Mouse (Mus musculus) lung, embryonic 16.5 days (tissue): Measurements from ENCODE around the gene Ifnb1. TPM values are rescaled to one million over a fixed set of nuclear protein-coding genes. Genes with fewer than 3 reads are reported as not detected.
A peak's percentile ranks its signal among the peaks of the same experiment; 100 is the strongest.

Experiments used
- ATAC-seq: fragments of 200-750 bp; cut with Nextera tagmentation; 2 replicates; pipeline ENCODE4 v1.8.0; 2017; ENCODE audit warnings: low read depth, mild to moderate bottlenecking, moderate library complexity
- H3K27ac ChIP-seq: fragments of 300-500 bp; sonication (generic); 2 replicates; pipeline ENCODE4 v1.5.1; 2014; ENCODE audit warnings: mild to moderate bottlenecking, control low read depth, low read length
- H3K27me3 ChIP-seq: fragments of 300-500 bp; sonication (generic); 2 replicates; pipeline ENCODE4 v1.6.1; 2014; ENCODE audit warnings: low read depth, low read length, mixed read lengths; ENCODE audit not compliant: control insufficient read depth, insufficient read depth
- H3K36me3 ChIP-seq: fragments of 300-500 bp; sonication (generic); 2 replicates; pipeline ENCODE4 v1.6.1; 2014; ENCODE audit warnings: low read length; ENCODE audit not compliant: control insufficient read depth, insufficient read depth
- H3K4me1 ChIP-seq: fragments of 300-500 bp; sonication (generic); replicated peaks from 2 replicates; pipeline ENCODE4 v1.6.1; 2014; ENCODE audit warnings: low read length, mixed read lengths; ENCODE audit not compliant: control insufficient read depth, insufficient read depth
- H3K4me2 ChIP-seq: fragments of 300-500 bp; sonication (generic); 2 replicates; pipeline ENCODE4 v1.6.1; 2014; ENCODE audit warnings: low read depth, low read length, control low read depth
- H3K4me3 ChIP-seq: fragments of 300-500 bp; sonication (generic); 2 replicates; pipeline ENCODE4 v1.5.1; 2014; ENCODE audit warnings: mild to moderate bottlenecking, low read length, control low read depth
- H3K9ac ChIP-seq: fragments of 300-500 bp; sonication (generic); 2 replicates; pipeline ENCODE4 v1.6.1; 2014; ENCODE audit warnings: low read length, control low read depth
- H3K9me3 ChIP-seq: fragments of 300-500 bp; sonication (generic); 2 replicates; pipeline ENCODE4 v1.6.1; 2016; ENCODE audit warnings: low read length; ENCODE audit not compliant: control insufficient read depth
- WGBS: fragments of 180-500 bp; shearing (Covaris S2); extraction: QIAGEN DNeasy Blood & Tissue Kit; methylation state at CpG from one replicate; pipeline ENCODE4 v1.1.7; 2014; 5-methylcytosine and 5-hydroxymethylcytosine counted together
- polyA plus RNA-seq: library from polyadenylated mRNA; unstranded; fragments of >200 nt; fragmentation: Nextera tagmentation; extraction: Ambion mirVana; gene quantifications from 2 replicates; pipeline ENCODE4 v1.2.1, GENCODE M21; 2015

Ifnb1 gene
- polyA plus RNA-seq, 1 experiment from 2014 or later: not detected

- no peak for ATAC-seq
- H3K27me3 ChIP-seq: no peaks in the 10 kb centered on the region
- peak overlapping the region; percentile 57; the same call in 1 of the 2 replicates for H3K27ac ChIP-seq
- H3K4me2 ChIP-seq: peak overlapping the region; percentile 51
- no peaks in the 10 kb centered on the region for H3K36me3 ChIP-seq
- H3K9me3 ChIP-seq: no peaks in the 10 kb centered on the region
- peaks cover 6% of the 10 kb centered on the region for H3K4me1 ChIP-seq
- no peak overlapping the region for H3K9ac ChIP-seq
- 24% methylated on average over 2 of the region's 2 CpGs for WGBS
- H3K4me3 ChIP-seq: peak overlapping the region; percentile 23; the same call in 1 of the 2 replicates
Measured at GRCm38 (mm10) chr4:88515250-88515649, 7.3 kb downstream of the Ifnb1 start.

GRCm38 (mm10) chr4:88514403-88514802, 8.2 kb downstream of the Ifnb1 start:
- no peak overlapping the region for H3K9ac ChIP-seq
- WGBS: 41% methylated on average over 4 of the region's 4 CpGs
- H3K36me3 ChIP-seq: no peaks in the 10 kb centered on the region
- H3K27ac ChIP-seq: no peak overlapping the region
- ATAC-seq: 0 out of 2 replicates have a peak, but pooled peaks have one; percentile 28
- H3K4me3 ChIP-seq: no peak overlapping the region
- peaks cover 6% of the 10 kb centered on the region for H3K4me1 ChIP-seq
- no peak overlapping the region for H3K4me2 ChIP-seq
- H3K9me3 ChIP-seq: no peaks in the 10 kb centered on the region
- H3K27me3 ChIP-seq: no peaks in the 10 kb centered on the region

GRCm38 (mm10) chr4:88513743-88514142, 8.8 kb downstream of the Ifnb1 start:
- H3K27me3 ChIP-seq: no peaks in the 10 kb centered on the region
- peaks cover 6% of the 10 kb centered on the region for H3K4me1 ChIP-seq
- 92% methylated on average over 4 of the region's 4 CpGs for WGBS
- no peak overlapping the region for H3K4me2 ChIP-seq
- no peak overlapping the region for H3K27ac ChIP-seq
- no peaks in the 10 kb centered on the region for H3K36me3 ChIP-seq
- H3K4me3 ChIP-seq: no peak overlapping the region
- no peak for ATAC-seq
- no peak overlapping the region for H3K9ac ChIP-seq
- H3K9me3 ChIP-seq: no peaks in the 10 kb centered on the region

- H3K27me3 ChIP-seq: no peaks in the 10 kb centered on the region
- H3K9ac ChIP-seq: no peak overlapping the region
- no peaks in the 10 kb centered on the region for H3K4me1 ChIP-seq
- no peaks in the 10 kb centered on the region for H3K36me3 ChIP-seq
- H3K27ac ChIP-seq: no peak overlapping the region
- H3K9me3 ChIP-seq: no peaks in the 10 kb centered on the region
- ATAC-seq: no peak
- no peak overlapping the region for H3K4me3 ChIP-seq
- no peak overlapping the region for H3K4me2 ChIP-seq
- WGBS: 68% methylated on average over 4 of the region's 4 CpGs
Measured at GRCm38 (mm10) chr4:88503753-88504152, 18.8 kb downstream of the Ifnb1 start.

GRCm38 (mm10) chr4:88501247-88501646, 21.3 kb downstream of the Ifnb1 start:
- H3K4me3 ChIP-seq: no peak overlapping the region
- no peak for ATAC-seq
- WGBS: 64% methylated on average over 3 of the region's 3 CpGs

GRCm38 (mm10) chr4:88496321-88497018, 26.1 kb downstream of the Ifnb1 start:
- Histone ChIP-seq H3K4me3 (no peak overlapping the region), H3K27me3 (no peaks in the 10 kb centered on the region), H3K9ac (no peak overlapping the region), H3K9me3 (no peaks in the 10 kb centered on the region), H3K4me2 (no peak overlapping the region), H3K4me1 (no peaks in the 10 kb centered on the region; the same call in 1 of the 2 replicates), H3K27ac (no peak overlapping the region), H3K36me3 (no peaks in the 10 kb centered on the region)
- ATAC-seq: peak; percentile 82
- 49% methylated on average over 6 of the region's 6 CpGs for WGBS

More at GRCm38 (mm10) chr4:88501247-88501646, 21.3 kb downstream of the Ifnb1 start:
- Histone ChIP-seq H3K27ac (no peak overlapping the region), H3K4me1 (no peaks in the 10 kb centered on the region; the same call in 1 of the 2 replicates), H3K27me3 (no peaks in the 10 kb centered on the region), H3K9ac (no peak overlapping the region), H3K9me3 (no peaks in the 10 kb centered on the region), H3K4me2 (no peak overlapping the region), H3K36me3 (no peaks in the 10 kb centered on the region)

GRCm38 (mm10) chr4:88489622-88490021, 33.0 kb downstream of the Ifnb1 start:
- ATAC-seq: no peak
- Histone ChIP-seq H3K27ac (no peak overlapping the region), H3K4me3 (no peak overlapping the region), H3K9ac (no peak overlapping the region), H3K27me3 (no peaks in the 10 kb centered on the region), H3K9me3 (no peaks in the 10 kb centered on the region), H3K4me1 (no peaks in the 10 kb centered on the region; the same call in 1 of the 2 replicates), H3K36me3 (no peaks in the 10 kb centered on the region), H3K4me2 (no peak overlapping the region)
- WGBS: 96% methylated on average over 2 of the region's 2 CpGs

- Histone ChIP-seq H3K36me3 (no peaks in the 10 kb centered on the region), H3K9ac (no peak overlapping the region), H3K4me2 (no peak overlapping the region), H3K27me3 (no peaks in the 10 kb centered on the region), H3K4me1 (no peaks in the 10 kb centered on the region; the same call in 1 of the 2 replicates), H3K9me3 (no peaks in the 10 kb centered on the region), H3K27ac (no peak overlapping the region), H3K4me3 (no peak overlapping the region)
- peak; percentile 56; the same call in 1 of the 2 replicates for ATAC-seq
- 36% methylated on average over 3 of the region's 3 CpGs for WGBS
Measured at GRCm38 (mm10) chr4:88488107-88488506, 34.5 kb downstream of the Ifnb1 start.

GRCm38 (mm10) chr4:88480130-88480529, 42.4 kb downstream of the Ifnb1 start:
- Histone ChIP-seq H3K4me1 (peaks cover 10% of the 10 kb centered on the region), H3K36me3 (no peaks in the 10 kb centered on the region), H3K27ac (no peak overlapping the region), H3K9ac (no peak overlapping the region), H3K4me2 (no peak overlapping the region), H3K27me3 (no peaks in the 10 kb centered on the region), H3K4me3 (no peak overlapping the region), H3K9me3 (no peaks in the 10 kb centered on the region)
- no peak; the same call in 1 of the 2 replicates for ATAC-seq
- WGBS: 64% methylated on average over 6 of the region's 6 CpGs
